Mouse (Mus musculus) kidney, embryonic 14.5 days (tissue): ENCODE measurements around the gene Ngdn. TPM values are rescaled to one million over a fixed set of nuclear protein-coding genes. Genes with fewer than 3 reads are reported as not detected.
A peak's percentile ranks its signal among the peaks of the same experiment; 100 is the strongest.
"Not testable (repeated sequence)": the region's sequence is repeated elsewhere in the genome, so short reads cannot be mapped to it uniquely, and the experiment has no call there.

Experiments
- ATAC-seq: fragments of 200-750 bp; cut with Nextera tagmentation; 2 replicates; pipeline ENCODE4 v1.8.0; 2017; ENCODE audit warnings: moderate number of reproducible peaks, mild to moderate bottlenecking, moderate TSS enrichment, moderate library complexity; ENCODE audit not compliant: low FRiP score, low TSS enrichment
- H3K27ac ChIP-seq: fragments of 300-500 bp; sonication (generic); 2 replicates; pipeline ENCODE4 v1.5.1; 2014; ENCODE audit warnings: low read depth, mild to moderate bottlenecking, low read length, moderate library complexity, mixed read lengths
- H3K27me3 ChIP-seq: fragments of 300-500 bp; sonication (generic); 2 replicates; pipeline ENCODE4 v1.6.1; 2014; ENCODE audit warnings: mild to moderate bottlenecking, low read length; ENCODE audit not compliant: control insufficient read depth, insufficient read depth
- H3K36me3 ChIP-seq: fragments of 300-500 bp; sonication (generic); 2 replicates; pipeline ENCODE4 v1.6.1; 2014; ENCODE audit warnings: low read length, mixed read lengths; ENCODE audit not compliant: control insufficient read depth, insufficient read depth
- H3K4me1 ChIP-seq: fragments of 300-500 bp; sonication (generic); 2 replicates; pipeline ENCODE4 v1.6.1; 2014; ENCODE audit warnings: low read length, mixed read lengths; ENCODE audit not compliant: control insufficient read depth, insufficient read depth
- H3K4me2 ChIP-seq: fragments of 300-500 bp; sonication (generic); replicated peaks from 2 replicates; pipeline ENCODE4 v1.6.1; 2014; ENCODE audit warnings: low read depth, mild to moderate bottlenecking, low read length
- H3K4me3 ChIP-seq: fragments of 300-500 bp; sonication (generic); 2 replicates; pipeline ENCODE4 v1.5.1; 2014; ENCODE audit warnings: mild to moderate bottlenecking, low read length
- H3K9ac ChIP-seq: fragments of 300-500 bp; sonication (generic); 2 replicates; pipeline ENCODE4 v1.6.1; 2014; ENCODE audit warnings: low read depth, mild to moderate bottlenecking, low read length, moderate library complexity
- H3K9me3 ChIP-seq: fragments of 300-500 bp; sonication (generic); 2 replicates; pipeline ENCODE4 v1.6.1; 2016; ENCODE audit warnings: low read length; ENCODE audit not compliant: control insufficient read depth
- WGBS: fragments of 180-500 bp; shearing (Covaris S2); extraction: QIAGEN DNeasy Blood & Tissue Kit; methylation state at CpG from one replicate; pipeline ENCODE4 v1.1.7; 2014; 5-methylcytosine and 5-hydroxymethylcytosine counted together
- polyA plus RNA-seq: library from polyadenylated mRNA; unstranded; fragments of >200 nt; fragmentation: Nextera tagmentation; extraction: Ambion mirVana; gene quantifications from 2 replicates; pipeline ENCODE4 v1.2.1, GENCODE M21; 2014

The Ngdn gene
- polyA plus RNA-seq, 1 experiment from 2014 or later, result 80.8 TPM

DNA sequence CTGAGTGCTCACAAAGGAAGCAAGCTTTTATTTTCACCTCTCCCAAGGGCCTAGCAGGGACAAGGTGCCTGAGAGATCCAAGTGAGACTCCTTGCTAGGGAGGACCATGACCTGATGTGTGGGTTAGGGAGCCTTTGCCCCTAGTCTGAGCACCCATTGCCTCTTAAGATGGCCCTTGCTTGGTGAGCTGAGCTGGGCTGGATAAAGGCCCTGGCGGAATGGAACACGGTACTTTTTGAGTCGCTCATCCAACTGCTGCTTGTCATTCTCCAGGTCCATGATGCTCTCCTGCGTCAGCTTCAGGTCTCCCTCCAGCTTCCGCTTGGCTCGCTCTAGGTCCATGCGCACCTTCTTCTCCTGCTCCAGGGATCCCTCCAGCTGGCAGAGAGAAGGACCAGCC lies 33.3 kb upstream of the Ngdn start:
- Histone ChIP-seq H3K4me2 (no peak overlapping the region), H3K27me3 (no peaks in the 10 kb centered on the region), H3K36me3 (no peaks in the 10 kb centered on the region), H3K9me3 (no peaks in the 10 kb centered on the region), H3K4me1 (no peaks in the 10 kb centered on the region), H3K4me3 (no peak overlapping the region), H3K27ac (no peak overlapping the region), H3K9ac (no peak overlapping the region)
- 90% methylated on average over 7 of the region's 7 CpGs for WGBS
- ATAC-seq, result no peak

DNA sequence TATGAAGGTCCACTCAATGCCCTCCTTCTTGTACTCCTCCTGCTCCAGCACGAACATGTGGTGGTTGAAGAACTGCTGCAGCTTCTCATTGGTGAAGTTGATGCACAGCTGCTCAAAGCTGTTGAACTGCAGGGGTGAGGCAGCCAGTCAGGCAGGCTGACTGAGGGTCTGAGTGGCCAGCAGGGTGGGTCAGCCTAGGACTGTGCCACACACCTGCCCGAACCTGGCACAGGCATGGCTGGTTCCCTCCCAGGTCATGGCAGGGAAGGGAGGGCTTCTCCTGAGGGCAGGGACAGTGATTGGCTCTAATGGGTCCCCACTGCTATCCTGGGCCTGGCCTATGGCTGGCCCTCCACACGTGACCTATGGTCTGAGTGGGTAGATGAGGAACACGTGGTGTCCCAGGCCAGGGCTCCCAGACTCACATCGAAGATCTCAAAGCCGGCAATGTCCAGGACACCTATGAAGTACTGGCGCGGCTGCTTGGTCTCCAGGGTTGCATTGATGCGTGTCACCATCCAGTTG lies 26.8 kb upstream of the Ngdn start:
- not testable (repeated sequence) for H3K4me3 ChIP-seq, H3K36me3 ChIP-seq, H3K9ac ChIP-seq, H3K27me3 ChIP-seq, H3K27ac ChIP-seq, H3K4me2 ChIP-seq, H3K4me1 ChIP-seq, H3K9me3 ChIP-seq
- WGBS, result 92% methylated on average over 9 of the region's 9 CpGs
- ATAC-seq, result 0 out of 2 replicates have a peak, but pooled peaks have one; percentile 43

DNA sequence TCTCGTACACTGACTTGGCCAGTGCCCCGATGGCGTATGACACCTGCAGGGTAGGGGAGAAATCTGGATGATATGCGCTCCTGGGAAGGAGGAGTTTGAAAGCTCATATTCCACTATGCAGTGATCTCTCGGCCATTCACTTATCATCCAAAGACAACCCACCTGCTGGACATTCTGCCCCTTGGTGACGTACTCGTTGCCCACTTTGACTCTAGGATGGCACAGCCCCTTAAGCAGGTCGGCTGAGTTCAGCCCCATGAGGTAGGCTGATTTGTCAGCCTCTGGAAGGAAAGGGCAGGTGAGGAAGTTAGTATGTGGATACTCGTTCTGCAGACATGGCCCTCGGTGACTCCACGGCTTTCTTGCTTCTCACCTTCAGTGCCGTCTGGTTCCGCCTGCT lies 26.4 kb upstream of the Ngdn start:
- 87% methylated on average over 13 of the region's 13 CpGs for WGBS
- ATAC-seq, result no peak
- Histone ChIP-seq H3K4me2 (no peak overlapping the region), H3K9ac (no peak overlapping the region), H3K4me1 (no peaks in the 10 kb centered on the region), H3K27me3 (no peaks in the 10 kb centered on the region), H3K4me3 (no peak overlapping the region), H3K9me3 (no peaks in the 10 kb centered on the region), H3K27ac (no peak overlapping the region), H3K36me3 (no peaks in the 10 kb centered on the region)

DNA sequence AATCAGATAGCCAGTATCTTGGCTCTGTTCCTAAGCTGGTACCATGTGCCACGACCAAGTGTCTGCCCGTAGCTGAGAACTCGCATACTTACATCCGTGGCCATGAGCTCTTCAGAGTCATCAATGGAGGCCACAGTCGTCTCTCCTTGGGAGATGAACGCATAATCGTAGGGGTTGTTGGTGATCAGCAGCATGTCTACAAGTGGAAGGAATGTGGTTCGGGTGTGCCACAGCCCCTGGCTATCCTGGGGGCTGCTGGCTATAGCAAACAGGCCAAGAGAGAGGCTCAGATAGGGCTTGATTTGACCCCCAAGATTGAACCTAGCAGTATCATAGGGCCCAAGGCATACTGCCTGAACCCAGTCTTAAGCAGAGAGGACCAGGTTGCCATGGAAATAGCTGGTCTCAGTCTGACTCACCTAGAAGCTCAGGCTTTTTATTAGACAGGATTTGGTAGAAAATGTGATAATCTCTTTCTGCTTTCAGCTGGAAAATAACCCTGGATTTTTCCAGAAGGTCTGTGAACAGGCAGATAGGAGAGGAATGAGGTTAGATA lies 25.3 kb upstream of the Ngdn start:
- Histone ChIP-seq H3K4me3 (no peak overlapping the region), H3K27ac (no peak overlapping the region), H3K9me3 (no peaks in the 10 kb centered on the region), H3K36me3 (no peaks in the 10 kb centered on the region), H3K4me1 (peaks cover 7% of the 10 kb centered on the region), H3K4me2 (no peak overlapping the region), H3K9ac (no peak overlapping the region), H3K27me3 (no peaks in the 10 kb centered on the region)
- ATAC-seq, result no peak
- WGBS, result 91% methylated on average over 8 of the region's 8 CpGs

DNA sequence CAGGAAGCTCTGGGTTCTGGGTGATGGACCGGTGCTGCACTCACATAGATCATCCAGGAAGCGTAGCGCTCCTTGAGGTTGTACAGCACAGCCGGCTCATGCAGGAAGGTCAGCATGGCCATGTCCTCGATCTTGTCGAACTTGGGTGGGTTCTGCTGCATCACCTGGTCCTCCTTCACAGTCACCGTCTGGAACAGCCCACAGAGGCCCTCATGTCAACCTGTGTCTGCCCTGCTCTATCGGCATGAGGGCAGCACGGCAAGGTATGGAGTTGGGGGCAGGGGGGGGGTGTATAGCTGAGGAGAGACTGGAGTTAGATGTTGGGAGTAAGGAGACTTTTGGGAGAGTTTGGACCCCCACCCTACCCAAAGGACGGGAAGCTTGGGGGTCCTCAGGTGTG lies 23.1 kb upstream of the Ngdn start:
- ATAC-seq, result no peak
- Histone ChIP-seq H3K4me3 (no peak overlapping the region), H3K27ac (no peak overlapping the region), H3K27me3 (no peaks in the 10 kb centered on the region), H3K9ac (no peak overlapping the region), H3K9me3 (no peaks in the 10 kb centered on the region), H3K36me3 (no peaks in the 10 kb centered on the region), H3K4me1 (peaks cover 14% of the 10 kb centered on the region), H3K4me2 (no peak overlapping the region)
- 86% methylated on average over 10 of the region's 10 CpGs for WGBS

DNA sequence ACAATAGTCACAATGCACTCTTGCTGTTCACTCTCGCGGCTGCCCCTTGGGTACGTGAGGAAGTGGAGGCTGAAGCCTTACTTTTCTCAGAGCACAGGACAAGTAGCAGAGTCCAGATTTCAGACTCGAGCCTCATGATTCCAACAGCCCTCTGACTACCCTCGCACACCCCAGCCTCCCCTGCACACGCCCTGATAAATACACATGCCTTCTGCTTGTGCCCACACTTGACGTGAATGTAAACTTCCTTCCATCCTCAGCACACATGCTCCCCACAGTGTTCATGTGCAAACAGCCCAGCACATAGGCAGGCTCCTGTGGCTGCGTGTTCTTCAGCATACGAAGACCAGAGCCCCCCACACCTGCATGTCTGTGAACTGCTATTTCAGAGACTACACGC lies 21.6 kb upstream of the Ngdn start:
- H3K27ac ChIP-seq, result no peak overlapping the region
- no peak overlapping the region for H3K4me3 ChIP-seq
- no peak for ATAC-seq
- H3K9ac ChIP-seq, result no peak overlapping the region
- H3K9me3 ChIP-seq, result no peaks in the 10 kb centered on the region
- no peaks in the 10 kb centered on the region for H3K27me3 ChIP-seq
- no peak overlapping the region for H3K4me2 ChIP-seq
- 73% methylated on average over 10 of the region's 10 CpGs for WGBS
- H3K36me3 ChIP-seq, result no peaks in the 10 kb centered on the region
- peaks cover 14% of the 10 kb centered on the region for H3K4me1 ChIP-seq

DNA sequence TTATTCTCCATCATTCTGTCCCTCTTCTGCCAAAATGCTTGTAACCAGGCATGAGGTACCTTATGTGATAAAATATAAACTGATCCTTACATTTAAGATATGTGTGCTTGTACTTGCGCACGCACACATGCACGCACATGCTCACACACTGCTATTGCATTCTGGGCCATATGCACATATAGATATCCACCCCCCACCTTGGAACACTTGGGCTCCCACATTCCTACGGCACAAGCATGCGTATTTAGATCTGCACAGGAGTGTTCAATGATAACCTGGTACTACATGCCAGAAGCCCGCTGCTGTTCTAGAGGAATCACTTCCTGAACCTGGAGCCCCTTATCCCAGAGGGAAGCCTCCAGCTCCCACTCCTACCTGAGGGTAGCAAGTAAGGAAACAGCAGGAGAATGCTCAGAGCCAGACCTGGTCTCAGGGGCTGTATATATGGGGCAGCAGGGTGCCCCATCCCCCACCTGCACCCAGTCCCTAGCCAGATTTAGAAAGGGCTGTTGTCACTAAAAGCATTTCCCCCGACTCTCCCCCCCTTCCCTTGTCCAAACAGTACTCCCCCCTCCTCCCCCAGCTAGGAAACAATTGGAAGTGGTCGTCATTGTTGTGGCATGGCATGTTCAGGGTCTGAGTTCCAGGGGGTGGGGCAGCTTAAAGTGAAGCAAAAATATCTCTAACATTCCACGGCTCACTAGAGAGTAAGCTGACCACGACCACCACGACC lies 21.0 kb upstream of the Ngdn start, which contains the start of gene Myh7:
Gene Myh7, minus strand, starts transcription at position 491 of the 733 bp plus-strand sequence.
- WGBS, result 49% methylated on average over 11 of the region's 11 CpGs
- Histone ChIP-seq H3K9ac (no peak within 1 kb of the TSS; the same call in 1 of the 2 replicates), H3K27ac (no peak within 1 kb of the TSS), H3K4me2 (no peak within 1 kb of the TSS), H3K27me3 (no peaks in the 10 kb centered on the region), H3K4me3 (no peak within 1 kb of the TSS), H3K36me3 (no peaks in the 10 kb centered on the region), H3K9me3 (no peaks in the 10 kb centered on the region), H3K4me1 (peaks cover 14% of the 10 kb centered on the region)
- no peak for ATAC-seq

DNA sequence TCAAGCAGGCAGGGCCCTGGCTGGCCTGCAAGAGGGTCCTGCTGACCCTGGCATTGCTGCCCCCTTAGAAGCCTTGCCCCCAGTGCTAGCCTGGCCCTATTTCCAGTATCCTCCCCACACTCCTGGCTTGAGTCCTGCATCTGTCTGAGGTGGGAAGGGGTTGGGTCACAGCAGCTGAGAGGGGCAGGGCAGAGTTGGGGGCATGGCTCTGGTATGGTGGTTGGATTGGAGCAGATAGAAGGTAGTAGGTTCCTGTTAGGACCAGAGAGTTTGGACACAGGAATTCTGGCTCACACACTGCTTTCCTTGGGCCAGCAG lies 20.4 kb upstream of the Ngdn start:
- Histone ChIP-seq H3K9ac (no peak overlapping the region; the same call in 1 of the 2 replicates), H3K9me3 (no peaks in the 10 kb centered on the region), H3K27me3 (no peaks in the 10 kb centered on the region), H3K27ac (no peak overlapping the region), H3K4me3 (no peak overlapping the region), H3K4me2 (no peak overlapping the region), H3K36me3 (no peaks in the 10 kb centered on the region), H3K4me1 (peaks cover 14% of the 10 kb centered on the region)
- ATAC-seq, result no peak

DNA sequence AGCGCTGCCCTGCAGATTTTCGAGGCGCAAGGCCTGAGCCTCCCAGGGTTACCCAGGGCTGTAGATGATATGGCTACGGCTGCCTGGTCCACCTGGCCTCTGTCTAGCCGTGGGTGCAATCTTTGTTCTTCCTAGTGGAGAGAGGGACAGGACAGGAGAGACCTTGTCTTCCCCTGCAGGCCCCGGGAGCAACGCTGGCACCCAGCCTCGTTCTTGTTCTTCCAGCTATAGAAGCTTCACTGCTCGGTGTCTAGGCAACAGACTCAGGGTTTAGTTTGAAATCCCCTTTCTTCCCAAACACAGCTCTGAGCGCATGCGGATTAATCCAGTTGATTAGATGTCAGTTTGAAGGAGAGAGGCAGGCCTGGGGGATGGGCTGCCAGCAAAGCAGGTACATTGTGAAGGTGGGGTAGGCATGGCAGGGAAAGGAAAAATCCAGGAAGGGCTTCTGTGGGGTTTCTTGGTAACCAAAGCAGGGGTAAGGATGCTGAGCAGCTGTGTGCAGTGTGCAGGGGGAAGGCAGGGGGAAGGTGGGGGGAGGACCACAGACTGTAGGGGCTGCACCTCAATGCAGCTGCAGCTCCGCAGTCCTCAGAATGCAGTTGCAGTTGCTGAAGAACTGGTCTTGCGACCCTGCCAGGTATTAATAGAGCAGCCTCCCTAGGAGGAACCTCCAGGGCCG lies 19.7 kb upstream of the Ngdn start:
- ATAC-seq, result no peak
- Histone ChIP-seq H3K9me3 (no peaks in the 10 kb centered on the region), H3K27ac (no peak overlapping the region), H3K4me1 (peaks cover 14% of the 10 kb centered on the region), H3K27me3 (no peaks in the 10 kb centered on the region), H3K4me3 (no peak overlapping the region), H3K4me2 (no peak overlapping the region), H3K9ac (no peak overlapping the region), H3K36me3 (no peaks in the 10 kb centered on the region)
- 61% methylated on average over 14 of the region's 14 CpGs for whole genome bisulfite sequencing
